ENCODE assay signal across 8 mouse cellular contexts in genomic region chr1:42693852-42694251, GRCm38 (mm10). TPM values are rescaled to one million over a fixed set of nuclear protein-coding genes. Genes with fewer than 3 reads are reported as not detected.
DNase-seq lines count a peak whose midpoint lies in the region; ATAC-seq and TF ChIP-seq lines count a peak whose summit lies in the region.

No protein-coding gene starts in this region.

- H3K9me3 ChIP-seq in ES-E14 (ENCODE audit: control insufficient read depth, insufficient read depth, low read depth, low read length) = no peaks in the 10 kb centered on the region
- no peaks in the 10 kb centered on the region for H3K9me3 ChIP-seq in forebrain, embryonic 13.5 days (replicated peaks)
- H3K9me3 ChIP-seq in kidney, embryonic 16.5 days (ENCODE audit: low read length) = no peaks in the 10 kb centered on the region
- H3K9me3 ChIP-seq in midbrain, embryonic 12.5 days = no peaks in the 10 kb centered on the region

- H3K36me3 ChIP-seq in ES-E14 (ENCODE audit: control insufficient read depth, insufficient read depth, low read length, poor library complexity, severe bottlenecking) = no peaks in the 10 kb centered on the region
- peaks cover 17% of the 10 kb centered on the region for H3K36me3 ChIP-seq in forebrain, embryonic 13.5 days (ENCODE audit: poor library complexity, severe bottlenecking)
- H3K36me3 ChIP-seq in kidney, embryonic 16.5 days (ENCODE audit: insufficient read depth, low read length) = no peaks in the 10 kb centered on the region
- H3K36me3 ChIP-seq in midbrain, embryonic 12.5 days = peaks cover 17% of the 10 kb centered on the region

- peak overlapping the region; percentile 21 to 48; a peak in 3 of 4 replicates for H3K4me3 ChIP-seq in ES-E14 (ENCODE audit: insufficient read depth in 1 of 2, low read depth in 1 of 2, low read length in 2 of 2, poor library complexity in 1 of 2, severe bottlenecking in 1 of 2)
- H3K4me3 ChIP-seq in forebrain, embryonic 13.5 days = peak overlapping the region; percentile 99
- peak overlapping the region; percentile 60 for H3K4me3 ChIP-seq in kidney, embryonic 16.5 days (ENCODE audit: low read length)
- peak overlapping the region; percentile 99 for H3K4me3 ChIP-seq in midbrain, embryonic 12.5 days

- in situ Hi-C loops in ES-E14 (cut with MboI; ENCODE audit: low sequenced_read_pairs in 2 of 2, unreplicated experiment in 2 of 2) = no loop called here

- ATAC-seq in forebrain, embryonic 13.5 days = 0 out of 2 replicates have a peak, but pooled peaks have one; percentile 1
- ATAC-seq in kidney, embryonic 16.5 days (ENCODE audit: low FRiP score, low TSS enrichment) = no peak
- ATAC-seq in midbrain, embryonic 12.5 days (ENCODE audit: low FRiP score, low read depth) = 0 out of 2 replicates have a peak, but pooled peaks have one; percentile 1
- ATAC-seq in granulocyte monocyte progenitor cell, adult 5-6 weeks (replicated peaks; ENCODE audit: poor library complexity, severe bottlenecking) = no peak

- H3K4me1 ChIP-seq in ES-E14 (ENCODE audit: control insufficient read depth in 2 of 2, insufficient read depth in 2 of 2, low read length in 2 of 2, poor library complexity in 1 of 2) = peaks cover 0 to 7% of the 10 kb centered on the region in 2 experiments; a peak in 2 of 4 replicates
- peaks cover 15% of the 10 kb centered on the region for H3K4me1 ChIP-seq in forebrain, embryonic 13.5 days
- peaks cover 13% of the 10 kb centered on the region for H3K4me1 ChIP-seq in kidney, embryonic 16.5 days (ENCODE audit: insufficient read depth, low read length)
- peaks cover 14% of the 10 kb centered on the region for H3K4me1 ChIP-seq in midbrain, embryonic 12.5 days

- no peak overlapping the region for H3K27ac ChIP-seq in ES-E14 (ENCODE audit: insufficient read depth, low read depth, low read length, poor library complexity, severe bottlenecking)
- H3K27ac ChIP-seq in forebrain, embryonic 13.5 days = peak overlapping the region; percentile 100
- H3K27ac ChIP-seq in kidney, embryonic 16.5 days (ENCODE audit: low read length) = peak overlapping the region; percentile 81
- H3K27ac ChIP-seq in midbrain, embryonic 12.5 days (replicated peaks) = peak overlapping the region; percentile 100

- H3K4me2 ChIP-seq in forebrain, embryonic 13.5 days = peak overlapping the region; percentile 98
- peak overlapping the region; percentile 60 for H3K4me2 ChIP-seq in kidney, embryonic 16.5 days (replicated peaks; ENCODE audit: low read depth, low read length)
- H3K4me2 ChIP-seq in midbrain, embryonic 12.5 days (replicated peaks) = peak overlapping the region; percentile 97

- H3K27me3 ChIP-seq in forebrain, embryonic 13.5 days = no peaks in the 10 kb centered on the region
- peaks cover 92% of the 10 kb centered on the region for H3K27me3 ChIP-seq in kidney, embryonic 16.5 days (ENCODE audit: insufficient read depth, low read length)
- no peaks in the 10 kb centered on the region for H3K27me3 ChIP-seq in midbrain, embryonic 12.5 days

- under 1% methylated on average over 22 of the region's 22 CpGs for WGBS in forebrain, embryonic 13.5 days
- WGBS in kidney, embryonic 16.5 days = under 1% methylated on average over 22 of the region's 22 CpGs
- WGBS in midbrain, embryonic 12.5 days = 1% methylated on average over 22 of the region's 22 CpGs

- H3K9ac ChIP-seq in ES-E14 (ENCODE audit: insufficient read depth, low read depth, low read length, poor library complexity, severe bottlenecking) = no peak overlapping the region
- peak overlapping the region; percentile 96 for H3K9ac ChIP-seq in forebrain, embryonic 13.5 days
- peak overlapping the region; percentile 74 for H3K9ac ChIP-seq in kidney, embryonic 16.5 days (replicated peaks; ENCODE audit: low read length)
- H3K9ac ChIP-seq in midbrain, embryonic 12.5 days (replicated peaks) = peak overlapping the region; percentile 87

- DNase-seq in cerebellum, postnatal 25 days = peak; percentile 49 to 57
- no peak for DNase-seq in cerebellum, adult 8-10 months
- no peak for DNase-seq in ES-E14 (ENCODE audit: low read depth, low spot score)
- no peak for DNase-seq in thymus, postnatal 10 days (ENCODE audit: low spot score in 2 of 2)

TF ChIP-seq in ES-E14, 5 proteins besides CTCF, POLR2A, EP300 and RAD21:
- TF ChIP-seq CHD2 (IDR thresholded peaks at IDR 0.05; ENCODE audit: low read depth, low read length) = no peak
- TF ChIP-seq HCFC1 (IDR thresholded peaks at IDR 0.05; ENCODE audit: borderline replicate concordance, insufficient read depth, low read length) = no peak

RNA-seq across cellular contexts. Expression of gene Pou3f3, which starts 1.7 kb away (rescaled TPM):
- 0.21 and 0.31 TPM in 2 replicates for total RNA-seq in ES-E14 (2012; rRNA removed)
- polyA plus RNA-seq in forebrain, embryonic 13.5 days (2015; fragmentation: Nextera tagmentation; extraction: Ambion mirVana) = 37.1 and 44.2 TPM in 2 replicates
- polyA plus RNA-seq in kidney, embryonic 16.5 days (2015; fragmentation: Nextera tagmentation; extraction: Ambion mirVana) = 7.6 and 8.4 TPM in 2 replicates
- 36.3 and 37.6 TPM in 2 replicates for polyA plus RNA-seq in midbrain, embryonic 12.5 days (2016; fragmentation: Nextera tagmentation; extraction: Ambion mirVana)
- total RNA-seq in granulocyte monocyte progenitor cell, adult 5-6 weeks (2014; fragmentation: Nextera tagmentation) = not detected in 2 replicates
- not detected in 2 replicates for total RNA-seq in granulocyte monocyte progenitor cell, adult 5-6 weeks (2017)

Comparison
In these comparisons a context has a peak if more than half of its experiments do, and no peak if none do; other contexts are left out.
1. DNase-seq: peak in cerebellum, postnatal 25 days (2 of 2); none in cerebellum, adult 8-10 months (single experiment), ES-E14 (single experiment) and thymus, postnatal 10 days (0 of 2).
2. H3K4me3 ChIP-seq: peak in every context shown above with its lines; median percentile 99 in forebrain, embryonic 13.5 days; 99 in midbrain, embryonic 12.5 days; 60 in kidney, embryonic 16.5 days; 34 in ES-E14.
3. ATAC-seq: peak in forebrain, embryonic 13.5 days (single experiment) and midbrain, embryonic 12.5 days (single experiment); none in kidney, embryonic 16.5 days (single experiment) and granulocyte monocyte progenitor cell, adult 5-6 weeks (single experiment).
4. Peak in every context shown above with its lines, with median percentiles within 50 percentile points of each other: H3K4me2 ChIP-seq.